Mouse (Mus musculus) intestine, embryonic 15.5 days (tissue): ENCODE measurements at regions not wholly inside any gene's neighbourhood (a gene's known extent, or its start where the extent isn't known, plus 50 kb on each side); places are given as distances from the start of the nearest gene placed in this dataset.

Experiments
- ATAC-seq: fragments of 200-750 bp; cut with Nextera tagmentation; 2 replicates; pipeline ENCODE4 v1.8.0; 2017; ENCODE audit warnings: moderate TSS enrichment, moderate library complexity
- H3K27ac ChIP-seq: fragments of 300-500 bp; sonication (generic); 2 replicates; pipeline ENCODE4 v1.5.1; 2015; ENCODE audit warnings: mild to moderate bottlenecking, inconsistent platforms
- H3K27me3 ChIP-seq: fragments of 300-500 bp; sonication (generic); replicated peaks from 2 replicates; pipeline ENCODE4 v1.6.1; 2015; ENCODE audit warnings: inconsistent platforms
- H3K36me3 ChIP-seq: fragments of 300-500 bp; sonication (generic); 2 replicates; pipeline ENCODE4 v1.6.1; 2015; ENCODE audit warnings: inconsistent platforms
- H3K4me1 ChIP-seq: fragments of 300-500 bp; sonication (generic); replicated peaks from 2 replicates; pipeline ENCODE4 v1.6.1; 2015; ENCODE audit warnings: inconsistent platforms
- H3K4me2 ChIP-seq: fragments of 300-500 bp; sonication (generic); replicated peaks from 2 replicates; pipeline ENCODE4 v1.6.1; 2015; ENCODE audit warnings: mild to moderate bottlenecking, inconsistent platforms
- H3K4me3 ChIP-seq: fragments of 300-500 bp; sonication (generic); replicated peaks from 2 replicates; pipeline ENCODE4 v1.5.1; 2015; ENCODE audit warnings: inconsistent platforms
- H3K9ac ChIP-seq: fragments of 300-500 bp; sonication (generic); 2 replicates; pipeline ENCODE4 v1.6.1; 2015; ENCODE audit warnings: inconsistent platforms
- H3K9me3 ChIP-seq: fragments of 300-500 bp; sonication (generic); 2 replicates; pipeline ENCODE4 v1.6.1; 2016; ENCODE audit warnings: inconsistent platforms
- WGBS: fragments of 180-500 bp; shearing (Covaris S2); methylation state at CpG from one replicate; pipeline ENCODE4 v1.1.7; 2015; 5-methylcytosine and 5-hydroxymethylcytosine counted together

- WGBS, result 58% methylated on average over 6 of the region's 6 CpGs
- Histone ChIP-seq H3K9ac (no peak overlapping the region), H3K27ac (no peak overlapping the region), H3K4me2 (no peak overlapping the region), H3K4me1 (no peaks in the 10 kb centered on the region), H3K27me3 (no peaks in the 10 kb centered on the region), H3K36me3 (no peaks in the 10 kb centered on the region), H3K4me3 (no peak overlapping the region), H3K9me3 (no peaks in the 10 kb centered on the region)
- peak; percentile 62; the same call in 1 of the 2 replicates for ATAC-seq
Measured at GRCm38 (mm10) chr10:65716914-65717610, 1378.9 kb upstream of the Jmjd1c start.

GRCm38 (mm10) chr10:65722496-65722895 lies 1373.4 kb upstream of the Jmjd1c start:
- Histone ChIP-seq H3K4me3 (no peak overlapping the region), H3K4me1 (no peaks in the 10 kb centered on the region), H3K36me3 (no peaks in the 10 kb centered on the region), H3K27ac (no peak overlapping the region), H3K9ac (no peak overlapping the region), H3K4me2 (no peak overlapping the region), H3K27me3 (no peaks in the 10 kb centered on the region), H3K9me3 (no peaks in the 10 kb centered on the region)
- ATAC-seq, result peak; percentile 82
- 61% methylated on average over 2 of the region's 2 CpGs for WGBS

- no peak overlapping the region for H3K9ac ChIP-seq
- H3K4me1 ChIP-seq, result no peaks in the 10 kb centered on the region
- H3K9me3 ChIP-seq, result no peaks in the 10 kb centered on the region
- ATAC-seq, result no peak
- no peaks in the 10 kb centered on the region for H3K36me3 ChIP-seq
- 33% methylated on average over 4 of the region's 4 CpGs for WGBS
- no peak overlapping the region for H3K27ac ChIP-seq
- H3K27me3 ChIP-seq, result no peaks in the 10 kb centered on the region
- no peak overlapping the region for H3K4me3 ChIP-seq
- H3K4me2 ChIP-seq, result no peak overlapping the region
Measured at GRCm38 (mm10) chr10:65769451-65769850, 1326.5 kb upstream of the Jmjd1c start.

- no peaks in the 10 kb centered on the region for H3K9me3 ChIP-seq
- no peak overlapping the region for H3K4me3 ChIP-seq
- no peaks in the 10 kb centered on the region for H3K36me3 ChIP-seq
- H3K27ac ChIP-seq, result no peak overlapping the region
- H3K4me2 ChIP-seq, result no peak overlapping the region
- H3K27me3 ChIP-seq, result no peaks in the 10 kb centered on the region
- WGBS, result 88% methylated on average over 5 of the region's 5 CpGs
- no peak overlapping the region for H3K9ac ChIP-seq
- no peak for ATAC-seq
- no peaks in the 10 kb centered on the region for H3K4me1 ChIP-seq
Measured at GRCm38 (mm10) chr10:65771936-65772335, 1324.0 kb upstream of the Jmjd1c start.

- H3K4me3 ChIP-seq, result no peak overlapping the region
- WGBS, result 81% methylated on average over 8 of the region's 8 CpGs
- no peak for ATAC-seq
- H3K9me3 ChIP-seq, result no peaks in the 10 kb centered on the region
- H3K4me2 ChIP-seq, result no peak overlapping the region
- H3K4me1 ChIP-seq, result no peaks in the 10 kb centered on the region
- no peaks in the 10 kb centered on the region for H3K27me3 ChIP-seq
- no peaks in the 10 kb centered on the region for H3K36me3 ChIP-seq
- H3K9ac ChIP-seq, result no peak overlapping the region
- H3K27ac ChIP-seq, result no peak overlapping the region
Measured at GRCm38 (mm10) chr10:65784994-65785393, 1310.9 kb upstream of the Jmjd1c start.
